Mouse (Mus musculus) cerebellum, adult 2 months (tissue): ENCODE measurements around the gene Thap12.

Source experiments
- CTCF ChIP-seq: fragments of 200-500 bp; IDR thresholded peaks from 2 replicates; pipeline ENCODE4 v1.5.1; 2011; ENCODE audit warnings: low read depth, mild to moderate bottlenecking, control low read depth, low read length, moderate library complexity, borderline replicate concordance; ENCODE audit not compliant: insufficient read depth
- POLR2A ChIP-seq: fragments of 200-500 bp; IDR thresholded peaks from 2 replicates; pipeline ENCODE4 v1.6.1; 2011; ENCODE audit warnings: low read length, control low read depth, borderline replicate concordance; ENCODE audit not compliant: insufficient read depth

- TF ChIP-seq POLR2A: no peak
- TF ChIP-seq CTCF: no peak
These were observed 1.1 kb upstream of the Thap12 start for GRCm38 (mm10) chr7:98701771-98702170.
